Mouse (Mus musculus): ENCODE measurements at regions not wholly inside any gene's neighbourhood (a gene's known extent, or its start where the extent isn't known, plus 50 kb on each side); places are given as distances from the start of the nearest gene placed in this dataset.
A peak's percentile ranks its signal among the peaks of the same experiment; 100 is the strongest.

GRCm38 (mm10) chr3:123754011-123754610 is 63.5 kb upstream of the Ndst3 start:
- DNase-seq, result no peak

- no peak for DNase-seq
These were observed 64.3 kb upstream of the Ndst3 start for GRCm38 (mm10) chr3:123754927-123755326.

GRCm38 (mm10) chr3:123765911-123766556 is 75.4 kb upstream of the Ndst3 start:
- no peak for DNase-seq

- no peak for DNase-seq
These were observed 75.9 kb upstream of the Ndst3 start for GRCm38 (mm10) chr3:123766557-123766913.

GRCm38 (mm10) chr3:123780507-123780906 is 89.9 kb upstream of the Ndst3 start:
- peak; percentile 14 for DNase-seq

- no peak for DNase-seq
These were observed 90.9 kb upstream of the Ndst3 start for GRCm38 (mm10) chr3:123781581-123781980.

GRCm38 (mm10) chr3:123784127-123784526 is 93.5 kb upstream of the Ndst3 start:
- no peak for DNase-seq

- no peak for DNase-seq
These were observed 103.4 kb upstream of the Ndst3 start for GRCm38 (mm10) chr3:123794011-123794410.

- no peak for DNase-seq
These were observed 114.7 kb upstream of the Ndst3 start for GRCm38 (mm10) chr3:123805338-123805737.

GRCm38 (mm10) chr3:123806050-123806449 is 115.4 kb upstream of the Ndst3 start:
- no peak for DNase-seq

GRCm38 (mm10) chr3:123806546-123806945 is 115.9 kb upstream of the Ndst3 start:
- no peak for DNase-seq

- DNase-seq, result no peak
These were observed 119.6 kb upstream of the Ndst3 start for GRCm38 (mm10) chr3:123810018-123810942.

- DNase-seq, result no peak
These were observed 120.4 kb upstream of the Ndst3 start for GRCm38 (mm10) chr3:123810943-123811499.

- DNase-seq, result peak; percentile 48
These were observed 138.1 kb upstream of the Ndst3 start for GRCm38 (mm10) chr3:123828790-123829189.

- DNase-seq, result peak; percentile 75
These were observed 147.9 kb upstream of the Ndst3 start for GRCm38 (mm10) chr3:123838385-123839170.

- DNase-seq, result no peak
These were observed 155.9 kb upstream of the Ndst3 start for GRCm38 (mm10) chr3:123846554-123846953.

GRCm38 (mm10) chr3:123848663-123849062 is 158.0 kb upstream of the Ndst3 start:
- no peak for DNase-seq

- DNase-seq, result no peak
These were observed 162.2 kb upstream of the Ndst3 start for GRCm38 (mm10) chr3:123852889-123853288.

- no peak for DNase-seq
These were observed 183.1 kb upstream of the Ndst3 start for GRCm38 (mm10) chr3:123873709-123874108.

- peak; percentile 20 for DNase-seq
These were observed 203.0 kb upstream of the Ndst3 start for GRCm38 (mm10) chr3:123893691-123894090.

GRCm38 (mm10) chr3:123905928-123906721 is 215.5 kb upstream of the Ndst3 start:
- DNase-seq, result peak; percentile 23

GRCm38 (mm10) chr3:123918140-123918539 is 227.5 kb upstream of the Ndst3 start:
- no peak for DNase-seq

Data from cerebellum, adult 8-10 months (tissue).